Mouse (Mus musculus) left cerebral cortex, adult 18-20 months (tissue): ENCODE data around the gene Tfec. TPM values are rescaled to one million over a fixed set of nuclear protein-coding genes. Genes with fewer than 3 reads are reported as not detected.

Experiments
- DNase-seq, 2 experiments: peaks; one replicate each; pipeline ENCODE4 v3.0.0; 2021 to 2022; ENCODE audit warnings: low spot score in 2 of 2, mixed read lengths in 1 of 2
- total RNA-seq, 2 experiments: library from RNA; stranded (reverse); gene quantifications; 2 replicates each; pipeline ENCODE4 v1.2.3; 2021

The Tfec gene
- total RNA-seq, 2 experiments from 2014 or later = not detected

- no peak for DNase-seq
These were observed 101.3 kb downstream of the Tfec start for GRCm38 (mm10) chr6:16796914-16797313.

DNA sequence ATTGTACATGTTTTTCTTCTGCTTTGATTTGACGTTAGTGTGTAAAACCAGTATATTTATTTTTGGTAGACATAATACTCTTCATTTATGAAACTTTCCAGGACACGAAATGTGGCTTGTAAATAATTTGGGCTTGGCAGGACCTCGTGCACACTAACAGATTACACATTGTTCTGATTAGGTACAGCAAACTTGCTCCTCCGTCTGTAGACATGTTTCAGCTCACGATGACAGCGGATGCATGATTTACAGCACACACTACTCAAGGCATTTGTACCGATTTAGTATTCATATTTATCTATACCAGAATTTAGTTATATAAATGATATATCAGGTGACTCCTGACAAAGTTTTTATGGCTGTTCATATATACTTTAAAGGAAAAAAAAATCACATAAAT is 104.2 kb downstream of the Tfec start:
- DNase-seq = no peak

DNA sequence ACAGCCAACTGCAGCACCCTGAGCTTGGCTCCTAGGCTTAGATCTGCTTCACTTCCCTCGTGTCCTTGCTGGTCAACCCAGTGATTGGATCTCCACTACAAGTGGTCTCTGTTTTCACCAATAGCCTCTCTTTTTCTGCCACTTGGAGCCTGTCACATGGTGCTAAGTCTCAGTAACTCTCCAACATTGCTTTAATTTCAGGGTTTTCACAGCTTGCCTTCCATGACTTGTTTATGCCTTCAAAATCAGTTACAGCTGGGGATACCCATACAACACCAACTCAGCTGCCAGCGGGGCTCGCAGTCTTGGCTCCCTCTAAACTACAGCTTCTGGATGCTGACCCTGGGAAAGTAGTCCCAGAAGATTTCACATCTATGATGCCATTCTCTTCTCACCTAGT is 113.1 kb downstream of the Tfec start:
- no peak for DNase-seq

Other genes with a start within 250 kb of the Tfec start
- gene Tes, start 166.7 kb upstream of the Tfec start, total RNA-seq = 1 to 10 TPM; 3.8 to 4.3 TPM